Mouse (Mus musculus): Measurements from ENCODE around the gene Tmem151a.

- TF ChIP-seq CTCF (IDR thresholded peaks at IDR 0.05; ENCODE audit: extremely low read depth, insufficient read length, insufficient replicate concordance, low read depth, low read length) (peak; percentile 87), POLR2A (IDR thresholded peaks at IDR 0.05; ENCODE audit: low read depth, low read length) (no peak)
Measured at GRCm38 (mm10) chr19:5094243-5094632, 8.9 kb upstream of the Tmem151a start.

All from small intestine, adult 2 months (tissue).